Mouse (Mus musculus): ENCODE measurements around the gene Ptpn12. TPM values are rescaled to one million over a fixed set of nuclear protein-coding genes. Genes with fewer than 3 reads are reported as not detected.

Gene Ptpn12
- polyA plus RNA-seq, 1 experiment from 2014 or later = 27.8 TPM

Other genes starting within 250 kb of the Ptpn12 start
- 14.9 and 16.5 TPM in 2 replicates for gene Phtf2, start 173.8 kb downstream of the Ptpn12 start, polyA plus RNA-seq (2014; fragmentation: Nextera tagmentation; extraction: Ambion mirVana)
- 55.1 and 59.2 TPM in 2 replicates for gene Tmem60, start 173.7 kb downstream of the Ptpn12 start, polyA plus RNA-seq (2014; fragmentation: Nextera tagmentation; extraction: Ambion mirVana)
- gene Rsbn1l, start 99.5 kb downstream of the Ptpn12 start, polyA plus RNA-seq (2014; fragmentation: Nextera tagmentation; extraction: Ambion mirVana) = 9.6 and 11.0 TPM in 2 replicates
- gene Gsap, start 130.3 kb upstream of the Ptpn12 start, polyA plus RNA-seq (2014; fragmentation: Nextera tagmentation; extraction: Ambion mirVana) = 1.8 and 2.6 TPM in 2 replicates

All from stomach, embryonic 14.5 days (tissue).